Mouse (Mus musculus) erythroblast, embryonic 14.5 days (primary cell): ENCODE results near the gene Cutc. TPM values are rescaled to one million over a fixed set of nuclear protein-coding genes. Genes with fewer than 3 reads are reported as not detected.

Experiments used
- H3K27me3 ChIP-seq: 2 replicates; pipeline ENCODE4 v1.6.1; 2012; ENCODE audit warnings: inconsistent platforms; ENCODE audit not compliant: control insufficient read depth
- H3K36me3 ChIP-seq: 2 replicates; pipeline ENCODE4 v1.6.1; 2012; ENCODE audit warnings: mild to moderate bottlenecking, inconsistent platforms; ENCODE audit not compliant: control insufficient read depth
- H3K4me1 ChIP-seq: 2 replicates; pipeline ENCODE4 v1.6.1; 2012; ENCODE audit warnings: inconsistent platforms; ENCODE audit not compliant: control insufficient read depth
- H3K4me3 ChIP-seq: replicated peaks from 2 replicates; pipeline ENCODE3; 2012; ENCODE audit warnings: moderate library complexity, mild to moderate bottlenecking, inconsistent platforms
- H3K9me3 ChIP-seq: 2 replicates; pipeline ENCODE4 v1.6.1; 2012; ENCODE audit warnings: low read length, inconsistent platforms, mixed read lengths; ENCODE audit not compliant: control insufficient read depth
- GATA1 ChIP-seq: IDR thresholded peaks from 2 replicates; pipeline ENCODE4 v1.6.1; 2012; ENCODE audit warnings: low read length, inconsistent platforms, mixed read lengths
- TAL1 ChIP-seq: IDR thresholded peaks from 3 replicates; pipeline ENCODE4 v1.6.1; 2012; ENCODE audit warnings: low read length, inconsistent platforms, mixed read lengths
- polyA plus RNA-seq: library from polyadenylated mRNA; stranded (reverse); fragments of >175 nt; gene quantifications from 2 replicates; pipeline ENCODE4 v1.2.3, GENCODE M21; 2012

The Cutc gene
- 0.05 and 0.15 TPM in 2 replicates for polyA plus RNA-seq

DNA sequence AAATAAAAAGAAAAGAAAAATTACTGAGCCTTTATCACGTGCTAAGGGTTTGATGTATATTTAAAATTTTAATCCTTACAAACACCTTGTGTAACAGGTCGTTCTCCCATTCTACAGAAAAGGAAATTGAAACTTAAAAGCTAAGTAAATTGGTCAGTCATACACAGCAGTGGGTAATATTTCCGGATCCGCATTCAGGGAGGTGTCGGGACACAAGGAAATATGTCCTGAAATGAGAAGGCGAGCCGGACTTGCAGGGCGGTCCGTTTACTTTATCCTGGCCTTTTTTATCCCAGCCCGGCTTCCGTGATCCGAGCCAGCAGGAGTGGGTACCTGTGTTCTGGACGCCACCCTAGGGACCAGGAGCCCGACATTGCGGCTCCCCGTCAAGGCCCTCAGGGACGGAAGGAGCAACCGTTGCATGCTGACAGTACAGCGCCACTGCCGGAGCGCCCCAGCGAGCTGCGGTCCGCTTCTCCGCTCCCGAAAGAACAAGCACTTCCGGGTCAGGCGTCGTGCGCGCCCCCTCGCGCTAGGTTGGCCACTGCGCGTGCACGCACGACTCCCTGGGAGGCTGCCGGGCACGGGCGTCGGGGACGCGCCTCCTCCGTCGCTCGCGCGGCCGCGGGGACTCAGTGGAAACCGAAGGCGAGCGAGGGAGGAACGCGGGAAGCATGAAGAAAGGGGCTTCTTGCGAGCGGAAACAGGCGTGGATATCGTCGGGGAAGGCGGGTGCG is at the start of gene Cutc, which contains the start of gene Cox15:
Cutc (plus strand) TSS at position 508 of the 737 bp plus-strand sequence.
Cox15 (minus strand) TSS at position 512 of the 737 bp plus-strand sequence.
- no peak for TF ChIP-seq TAL1
- Histone ChIP-seq H3K4me1 (peaks cover 21% of the 10 kb centered on the region), H3K36me3 (peaks cover 36% of the 10 kb centered on the region), H3K4me3 (peak within 1 kb of the TSS; percentile 93), H3K9me3 (no peaks in the 10 kb centered on the region), H3K27me3 (no peaks in the 10 kb centered on the region)

GRCm38 (mm10) chr19:43704211-43704610 is 48.6 kb upstream of the Cutc start:
- Histone ChIP-seq H3K4me3 (no peak overlapping the region), H3K4me1 (no peaks in the 10 kb centered on the region), H3K9me3 (no peaks in the 10 kb centered on the region), H3K27me3 (no peaks in the 10 kb centered on the region), H3K36me3 (peaks cover 19% of the 10 kb centered on the region)
- TF ChIP-seq GATA1 (no peak), TAL1 (no peak)

- no peak for TF ChIP-seq GATA1
- TF ChIP-seq TAL1 = no peak
- H3K4me1 ChIP-seq = no peaks in the 10 kb centered on the region
- no peaks in the 10 kb centered on the region for H3K9me3 ChIP-seq
- H3K4me3 ChIP-seq = no peak overlapping the region
- H3K36me3 ChIP-seq = peaks cover 18% of the 10 kb centered on the region
- no peaks in the 10 kb centered on the region for H3K27me3 ChIP-seq
Measured at GRCm38 (mm10) chr19:43704787-43705497, 47.9 kb upstream of the Cutc start.

DNA sequence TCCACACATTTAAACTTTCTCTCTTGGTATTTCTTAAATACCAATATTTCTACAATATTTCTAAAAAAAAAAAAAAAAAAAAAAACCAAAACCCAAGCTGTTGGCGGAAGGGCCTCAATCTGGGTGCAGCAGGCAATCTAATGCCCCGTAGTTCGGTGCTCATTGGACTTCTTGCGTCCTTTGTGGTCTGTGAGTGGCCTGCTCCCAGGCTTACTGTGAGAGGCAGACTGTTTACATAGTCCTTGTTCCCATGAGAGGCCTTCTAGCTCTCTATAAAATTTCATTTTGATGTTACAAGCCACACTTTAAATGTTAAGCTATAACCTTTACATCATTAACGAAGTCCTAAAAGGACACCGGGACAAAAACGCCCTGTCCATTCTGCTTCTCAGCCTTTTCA is 44.6 kb upstream of the Cutc start:
- TF ChIP-seq GATA1 (no peak), TAL1 (no peak)
- Histone ChIP-seq H3K36me3 (peaks cover 19% of the 10 kb centered on the region), H3K27me3 (no peaks in the 10 kb centered on the region), H3K4me3 (no peak overlapping the region), H3K4me1 (peaks cover 14% of the 10 kb centered on the region), H3K9me3 (no peaks in the 10 kb centered on the region)

GRCm38 (mm10) chr19:43709317-43709716 is 43.5 kb upstream of the Cutc start:
- Histone ChIP-seq H3K4me3 (no peak overlapping the region), H3K9me3 (no peaks in the 10 kb centered on the region), H3K36me3 (peaks cover 19% of the 10 kb centered on the region), H3K4me1 (peaks cover 14% of the 10 kb centered on the region), H3K27me3 (no peaks in the 10 kb centered on the region)
- TF ChIP-seq TAL1 = no peak
- no peak for TF ChIP-seq GATA1

GRCm38 (mm10) chr19:43711159-43711916 is 41.5 kb upstream of the Cutc start:
- Histone ChIP-seq H3K4me3 (peak overlapping the region; percentile 14), H3K36me3 (peaks cover 6% of the 10 kb centered on the region), H3K9me3 (no peaks in the 10 kb centered on the region), H3K4me1 (peaks cover 14% of the 10 kb centered on the region), H3K27me3 (no peaks in the 10 kb centered on the region)
- TF ChIP-seq TAL1 (no peak), GATA1 (no peak)

- H3K4me1 ChIP-seq = peaks cover 14% of the 10 kb centered on the region
- TF ChIP-seq TAL1 = no peak
- no peak for TF ChIP-seq GATA1
- no peaks in the 10 kb centered on the region for H3K27me3 ChIP-seq
- peaks cover 8% of the 10 kb centered on the region for H3K36me3 ChIP-seq
- no peak overlapping the region for H3K4me3 ChIP-seq
- no peaks in the 10 kb centered on the region for H3K9me3 ChIP-seq
Measured at GRCm38 (mm10) chr19:43711971-43712370, 40.8 kb upstream of the Cutc start.

- Histone ChIP-seq H3K9me3 (no peaks in the 10 kb centered on the region), H3K4me1 (no peaks in the 10 kb centered on the region), H3K27me3 (no peaks in the 10 kb centered on the region), H3K36me3 (peaks cover 25% of the 10 kb centered on the region), H3K4me3 (no peak overlapping the region)
- TF ChIP-seq GATA1 (no peak), TAL1 (no peak)
Measured at GRCm38 (mm10) chr19:43720061-43720460, 32.7 kb upstream of the Cutc start.

DNA sequence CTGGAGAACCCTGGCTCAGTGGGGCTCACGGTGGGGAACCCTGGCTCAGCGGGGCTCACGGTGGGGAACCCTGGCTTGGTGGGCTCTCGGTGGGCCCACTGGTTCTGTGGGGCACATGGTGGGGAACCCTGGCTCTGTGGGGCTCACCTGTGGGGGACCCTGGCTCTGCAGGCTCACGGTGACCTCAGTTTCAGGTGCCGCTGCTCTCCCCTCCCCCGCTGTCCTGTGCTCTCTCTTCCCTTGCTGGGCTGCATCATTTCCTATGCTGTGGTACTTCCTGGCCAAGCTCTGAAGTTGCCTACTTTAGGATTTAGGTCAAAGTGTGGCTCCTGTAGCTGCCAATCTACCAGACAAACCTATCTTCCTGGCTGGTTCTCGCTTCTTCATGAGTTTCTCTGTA is 29.9 kb upstream of the Cutc start:
- no peak for TF ChIP-seq TAL1
- TF ChIP-seq GATA1 = no peak
- Histone ChIP-seq H3K4me3 (no peak overlapping the region), H3K9me3 (no peaks in the 10 kb centered on the region), H3K36me3 (peaks cover 32% of the 10 kb centered on the region), H3K27me3 (no peaks in the 10 kb centered on the region), H3K4me1 (peaks cover 7% of the 10 kb centered on the region)
